Mouse (Mus musculus) liver, postnatal 0 days (tissue): Measurements from ENCODE around the gene Slc28a2. TPM values are rescaled to one million over a fixed set of nuclear protein-coding genes. Genes with fewer than 3 reads are reported as not detected.
"Not testable (repeated sequence)": the region's sequence is repeated elsewhere in the genome, so short reads cannot be mapped to it uniquely, and the experiment has no call there.

Source experiments
- ATAC-seq: fragments of 200-750 bp; cut with Nextera tagmentation; 2 replicates; pipeline ENCODE4 v1.8.0; 2017; ENCODE audit warnings: mild to moderate bottlenecking, moderate library complexity
- DNase-seq: peaks from one replicate; pipeline ENCODE4 v3.0.0-alpha.2; 2016
- H3K27ac ChIP-seq: fragments of 300-500 bp; sonication (generic); 2 replicates; pipeline ENCODE4 v1.5.1; 2014; ENCODE audit warnings: antibody characterized with exemption, moderate library complexity, mild to moderate bottlenecking, low read depth
- H3K27me3 ChIP-seq: fragments of 300-500 bp; sonication (generic); 2 replicates; pipeline ENCODE4 v1.6.1; 2014; ENCODE audit warnings: low read length, control low read depth, mixed read lengths; ENCODE audit not compliant: insufficient read depth
- H3K36me3 ChIP-seq: fragments of 300-500 bp; sonication (generic); replicated peaks from 2 replicates; pipeline ENCODE4 v1.6.1; 2014; ENCODE audit warnings: mild to moderate bottlenecking, control low read depth, low read length, moderate library complexity, mixed read lengths; ENCODE audit not compliant: insufficient read depth
- H3K4me1 ChIP-seq: fragments of 300-500 bp; sonication (generic); 2 replicates; pipeline ENCODE4 v1.6.1; 2014; ENCODE audit warnings: antibody characterized with exemption, mild to moderate bottlenecking, control low read depth; ENCODE audit not compliant: insufficient read depth
- H3K4me2 ChIP-seq: fragments of 300-500 bp; sonication (generic); 2 replicates; pipeline ENCODE4 v1.6.1; 2014; ENCODE audit warnings: low read depth, mild to moderate bottlenecking, low read length, moderate library complexity, mixed read lengths
- H3K4me3 ChIP-seq: fragments of 300-500 bp; sonication (generic); 2 replicates; pipeline ENCODE4 v1.5.1; 2014; ENCODE audit warnings: low read depth, low read length
- H3K9ac ChIP-seq: fragments of 300-500 bp; sonication (generic); replicated peaks from 2 replicates; pipeline ENCODE4 v1.6.1; 2014; ENCODE audit warnings: mild to moderate bottlenecking, moderate library complexity
- H3K9me3 ChIP-seq: fragments of 300-500 bp; sonication (generic); 2 replicates; pipeline ENCODE4 v1.6.1; 2016; ENCODE audit warnings: mild to moderate bottlenecking, control low read depth, low read length, mixed read lengths
- CTCF ChIP-seq: sonication (generic); IDR thresholded peaks from 2 replicates; pipeline ENCODE4 v1.5.1; 2016; ENCODE audit warnings: antibody characterized with exemption, low read depth
- EP300 ChIP-seq: IDR thresholded peaks from 2 replicates; pipeline ENCODE4 v1.6.1; 2016; ENCODE audit warnings: antibody characterized with exemption, low read depth, mild to moderate bottlenecking
- WGBS: fragments of 180-500 bp; shearing (Covaris S2); extraction: QIAGEN DNeasy Blood & Tissue Kit; methylation state at CpG from one replicate; pipeline ENCODE4 v1.1.7; 2014; ENCODE audit not compliant: insufficient replicate concordance; 5-methylcytosine and 5-hydroxymethylcytosine counted together
- polyA plus RNA-seq: library from polyadenylated mRNA; unstranded; fragments of >200 nt; fragmentation: Nextera tagmentation; extraction: Ambion mirVana; gene quantifications from 2 replicates; pipeline ENCODE4 v1.2.1, GENCODE M21; 2015

Gene Slc28a2
- polyA plus RNA-seq, 1 experiment from 2014 or later = 1.8 TPM

GRCm38 (mm10) chr2:122408928-122409327, 17.3 kb upstream of the Slc28a2 start:
- Histone ChIP-seq H3K27me3 (no peaks in the 10 kb centered on the region), H3K9me3 (no peaks in the 10 kb centered on the region), H3K36me3 (no peaks in the 10 kb centered on the region), H3K4me3 (no peak overlapping the region), H3K9ac (no peak overlapping the region), H3K4me1 (no peaks in the 10 kb centered on the region), H3K4me2 (no peak overlapping the region), H3K27ac (no peak overlapping the region; the same call in 1 of the 2 replicates)
- WGBS = 59% methylated on average over 7 of the region's 7 CpGs
- ATAC-seq (no peak), DNase-seq (no peak)
- TF ChIP-seq EP300 (no peak), CTCF (no peak)

- H3K9me3 ChIP-seq, H3K9ac ChIP-seq, DNase-seq, H3K27me3 ChIP-seq, H3K27ac ChIP-seq, H3K4me1 ChIP-seq, H3K4me3 ChIP-seq, ATAC-seq, H3K4me2 ChIP-seq, H3K36me3 ChIP-seq: not testable (repeated sequence)
- 57% methylated on average over 2 of the region's 2 CpGs for WGBS
These were observed 368 bp downstream of the Slc28a2 start for GRCm38 (mm10) chr2:122426645-122427044.

- DNase-seq, H3K27ac ChIP-seq, H3K4me1 ChIP-seq, H3K4me3 ChIP-seq, H3K27me3 ChIP-seq, H3K36me3 ChIP-seq, H3K4me2 ChIP-seq, H3K9me3 ChIP-seq, H3K9ac ChIP-seq: not testable (repeated sequence)
- ATAC-seq = peak; percentile 27; the same call in 1 of the 2 replicates
- TF ChIP-seq EP300 = peak; percentile 60
- WGBS = 45% methylated on average over 5 of the region's 5 CpGs
These were observed 12.6 kb downstream of the Slc28a2 start for GRCm38 (mm10) chr2:122438706-122439482.

GRCm38 (mm10) chr2:122440521-122440920, 14.2 kb downstream of the Slc28a2 start:
- WGBS = 10% methylated on average over 1 of the region's 3 CpGs
- DNase-seq, H3K4me3 ChIP-seq: not testable (repeated sequence)

GRCm38 (mm10) chr2:122441000-122441933, 15.0 kb downstream of the Slc28a2 start:
- H3K36me3 ChIP-seq = no peaks in the 10 kb centered on the region
- H3K4me1 ChIP-seq = no peaks in the 10 kb centered on the region
- 0 out of 2 replicates have a peak overlapping the region, but pooled peaks have one; percentile 22 for H3K4me2 ChIP-seq
- no peak overlapping the region for H3K4me3 ChIP-seq
- H3K27ac ChIP-seq = no peak overlapping the region
- H3K9ac ChIP-seq = no peak overlapping the region
- H3K9me3 ChIP-seq = no peaks in the 10 kb centered on the region
- ATAC-seq (no peak), DNase-seq (no peak)
- TF ChIP-seq CTCF (no peak), EP300 (no peak)
- WGBS = 49% methylated on average over 7 of the region's 7 CpGs
- H3K27me3 ChIP-seq = no peaks in the 10 kb centered on the region

More at GRCm38 (mm10) chr2:122440521-122440920, 14.2 kb downstream of the Slc28a2 start:
- not testable (repeated sequence) for H3K4me2 ChIP-seq, H3K27ac ChIP-seq, ATAC-seq, H3K9ac ChIP-seq, H3K9me3 ChIP-seq, H3K36me3 ChIP-seq, H3K4me1 ChIP-seq, H3K27me3 ChIP-seq

GRCm38 (mm10) chr2:122450351-122450750, 24.1 kb downstream of the Slc28a2 start:
- H3K4me1 ChIP-seq = peaks cover 2% of the 10 kb centered on the region; the same call in 1 of the 2 replicates
- no peak for ATAC-seq
- DNase-seq = no peak
- no peaks in the 10 kb centered on the region for H3K27me3 ChIP-seq
- H3K9me3 ChIP-seq = no peaks in the 10 kb centered on the region
- H3K9ac ChIP-seq = no peak overlapping the region
- no peak for TF ChIP-seq CTCF
- no peak for TF ChIP-seq EP300
- no peak overlapping the region for H3K27ac ChIP-seq
- WGBS = 69% methylated on average over 4 of the region's 4 CpGs
- H3K4me2 ChIP-seq = no peak overlapping the region
- no peaks in the 10 kb centered on the region for H3K36me3 ChIP-seq
- H3K4me3 ChIP-seq = no peak overlapping the region
